Mouse (Mus musculus): ENCODE measurements around the gene Mypop. TPM values are rescaled to one million over a fixed set of nuclear protein-coding genes. Genes with fewer than 3 reads are reported as not detected.
A peak's percentile ranks its signal among the peaks of the same experiment; 100 is the strongest.

Gene Mypop
- polyA plus RNA-seq, 1 experiment, result 2.5 TPM

DNA sequence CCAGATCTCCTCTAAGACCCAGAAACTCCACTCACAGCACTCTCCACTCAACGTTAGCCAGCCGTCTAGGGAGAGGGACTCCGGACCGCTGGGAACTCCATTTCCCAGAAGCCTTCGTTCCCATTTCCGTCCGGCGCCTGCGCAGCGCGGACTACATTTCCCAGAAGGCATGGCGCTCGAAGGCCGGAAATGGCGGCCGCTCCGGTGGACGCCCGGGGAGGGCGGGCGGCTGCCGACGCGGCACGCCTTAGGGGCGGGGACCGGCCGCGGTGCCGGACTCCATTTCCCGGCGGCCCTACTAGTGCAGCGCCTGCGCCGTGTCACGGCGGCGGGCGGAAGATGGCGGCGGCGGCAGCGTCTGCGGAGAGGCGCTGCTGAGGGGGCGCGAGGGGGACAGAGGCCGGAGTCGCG is 33.1 kb downstream of the Mypop start, which contains the start of gene Sympk:
Gene Sympk (plus strand): TSS at position 282 of the 411 bp plus-strand sequence.
- DNase-seq (ENCODE audit: low read depth in 1 of 2, low spot score in 2 of 2), result peak; percentile 91 to 94
- TF ChIP-seq POLR2A (IDR thresholded peaks at IDR 0.05; ENCODE audit: low read depth, low read length) (peak; percentile 42; the same call in 1 of the 2 replicates), CTCF (IDR thresholded peaks at IDR 0.05; ENCODE audit: extremely low read depth, insufficient read depth, insufficient read length, insufficient replicate concordance) (no peak)
- under 1% methylated on average over 50 of the region's 50 CpGs for WGBS
- Histone ChIP-seq H3K27me3 (ENCODE audit: control insufficient read depth, insufficient read depth, low read length) (peaks cover 10% of the 10 kb centered on the region), H3K27ac (ENCODE audit: insufficient read depth, low read length) (no peak within 1 kb of the TSS), H3K36me3 (ENCODE audit: control insufficient read depth, insufficient read depth, low read length) (peaks cover 4% of the 10 kb centered on the region; the same call in 1 of the 2 replicates), H3K4me3 (ENCODE audit: extremely low read depth, insufficient read depth, insufficient read length) (peak within 1 kb of the TSS; percentile 87), H3K4me1 (ENCODE audit: control insufficient read depth, insufficient read depth, insufficient read length) (peaks cover 11% of the 10 kb centered on the region)

- Histone ChIP-seq H3K27me3 (ENCODE audit: control insufficient read depth, insufficient read depth, low read length) (peaks cover 10% of the 10 kb centered on the region), H3K4me3 (ENCODE audit: extremely low read depth, insufficient read depth, insufficient read length) (peak overlapping the region; percentile 87), H3K36me3 (ENCODE audit: control insufficient read depth, insufficient read depth, low read length) (peaks cover 8% of the 10 kb centered on the region), H3K27ac (ENCODE audit: insufficient read depth, low read length) (no peak overlapping the region), H3K4me1 (ENCODE audit: control insufficient read depth, insufficient read depth, insufficient read length) (peaks cover 11% of the 10 kb centered on the region)
- peak in 1 of 2 experiments; percentile 35 for DNase-seq (ENCODE audit: low read depth in 1 of 2, low spot score in 2 of 2)
- WGBS, result 2% methylated on average over 36 of the region's 36 CpGs
- TF ChIP-seq CTCF (IDR thresholded peaks at IDR 0.05; ENCODE audit: extremely low read depth, insufficient read depth, insufficient read length, insufficient replicate concordance), result no peak
- TF ChIP-seq POLR2A (IDR thresholded peaks at IDR 0.05; ENCODE audit: low read depth, low read length), result no peak
These were observed 33.7 kb downstream of the Mypop start for GRCm38 (mm10) chr7:19024581-19025255.

DNA sequence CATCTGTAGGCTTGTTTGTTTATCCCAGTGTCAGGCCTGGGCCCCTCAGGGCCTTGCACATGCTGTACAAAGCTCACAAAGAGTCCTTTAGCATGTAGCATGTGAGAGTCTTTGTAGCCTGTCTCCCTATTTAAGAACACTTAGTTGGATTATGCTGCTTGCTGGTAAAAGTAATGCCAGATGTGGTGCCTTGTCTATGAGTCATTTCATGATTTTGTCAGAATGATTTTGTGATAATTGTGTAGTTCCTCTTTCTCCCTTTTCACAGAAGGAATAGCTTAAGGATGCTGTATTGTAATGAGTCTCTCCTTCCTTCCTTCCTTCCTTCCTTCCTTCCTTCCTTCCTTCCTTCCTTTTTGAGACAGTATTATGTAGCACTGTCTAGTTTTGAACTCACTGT is 37.0 kb downstream of the Mypop start:
- peaks cover 5% of the 10 kb centered on the region for H3K27me3 ChIP-seq (ENCODE audit: control insufficient read depth, insufficient read depth, low read length)
- peaks cover 19% of the 10 kb centered on the region for H3K36me3 ChIP-seq (ENCODE audit: control insufficient read depth, insufficient read depth, low read length)
- H3K27ac ChIP-seq (ENCODE audit: insufficient read depth, low read length), result no peak overlapping the region
- no peak overlapping the region for H3K4me3 ChIP-seq (ENCODE audit: extremely low read depth, insufficient read depth, insufficient read length)
- H3K4me1 ChIP-seq (ENCODE audit: control insufficient read depth, insufficient read depth, insufficient read length), result peaks cover 9% of the 10 kb centered on the region
- no peak for TF ChIP-seq POLR2A (IDR thresholded peaks at IDR 0.05; ENCODE audit: low read depth, low read length)
- no peak for TF ChIP-seq CTCF (IDR thresholded peaks at IDR 0.05; ENCODE audit: extremely low read depth, insufficient read depth, insufficient read length, insufficient replicate concordance)
- no peak for DNase-seq (ENCODE audit: low read depth in 1 of 2, low spot score in 2 of 2)

- peak; percentile 21 to 57 for DNase-seq (ENCODE audit: low read depth in 1 of 2, low spot score in 2 of 2)
- no peak overlapping the region for H3K4me3 ChIP-seq (ENCODE audit: extremely low read depth, insufficient read depth, insufficient read length)
- 71% methylated on average over 6 of the region's 6 CpGs for WGBS
These were observed 38.1 kb downstream of the Mypop start for GRCm38 (mm10) chr7:19029084-19029653.

GRCm38 (mm10) chr7:19031641-19032040 is 40.6 kb downstream of the Mypop start:
- no peak for TF ChIP-seq CTCF (IDR thresholded peaks at IDR 0.05; ENCODE audit: extremely low read depth, insufficient read depth, insufficient read length, insufficient replicate concordance)
- no peak for TF ChIP-seq POLR2A (IDR thresholded peaks at IDR 0.05; ENCODE audit: low read depth, low read length)
- H3K4me1 ChIP-seq (ENCODE audit: control insufficient read depth, insufficient read depth, insufficient read length), result no peaks in the 10 kb centered on the region
- no peak for DNase-seq (ENCODE audit: low read depth in 1 of 2, low spot score in 2 of 2)
- 93% methylated on average over 4 of the region's 4 CpGs for WGBS
- H3K4me3 ChIP-seq (ENCODE audit: extremely low read depth, insufficient read depth, insufficient read length), result no peak overlapping the region
- H3K27me3 ChIP-seq (ENCODE audit: control insufficient read depth, insufficient read depth, low read length), result no peaks in the 10 kb centered on the region
- H3K36me3 ChIP-seq (ENCODE audit: control insufficient read depth, insufficient read depth, low read length), result peaks cover 33% of the 10 kb centered on the region
- H3K27ac ChIP-seq (ENCODE audit: insufficient read depth, low read length), result no peak overlapping the region

More at GRCm38 (mm10) chr7:19029084-19029653, 38.1 kb downstream of the Mypop start:
- Histone ChIP-seq H3K27me3 (ENCODE audit: control insufficient read depth, insufficient read depth, low read length) (no peaks in the 10 kb centered on the region), H3K36me3 (ENCODE audit: control insufficient read depth, insufficient read depth, low read length) (peaks cover 19% of the 10 kb centered on the region), H3K27ac (ENCODE audit: insufficient read depth, low read length) (no peak overlapping the region), H3K4me1 (ENCODE audit: control insufficient read depth, insufficient read depth, insufficient read length) (peaks cover 4% of the 10 kb centered on the region; the same call in 1 of the 2 replicates)
- TF ChIP-seq CTCF (IDR thresholded peaks at IDR 0.05; ENCODE audit: extremely low read depth, insufficient read depth, insufficient read length, insufficient replicate concordance) (peak; percentile 57; the same call in 1 of the 2 replicates), POLR2A (IDR thresholded peaks at IDR 0.05; ENCODE audit: low read depth, low read length) (no peak)

DNA sequence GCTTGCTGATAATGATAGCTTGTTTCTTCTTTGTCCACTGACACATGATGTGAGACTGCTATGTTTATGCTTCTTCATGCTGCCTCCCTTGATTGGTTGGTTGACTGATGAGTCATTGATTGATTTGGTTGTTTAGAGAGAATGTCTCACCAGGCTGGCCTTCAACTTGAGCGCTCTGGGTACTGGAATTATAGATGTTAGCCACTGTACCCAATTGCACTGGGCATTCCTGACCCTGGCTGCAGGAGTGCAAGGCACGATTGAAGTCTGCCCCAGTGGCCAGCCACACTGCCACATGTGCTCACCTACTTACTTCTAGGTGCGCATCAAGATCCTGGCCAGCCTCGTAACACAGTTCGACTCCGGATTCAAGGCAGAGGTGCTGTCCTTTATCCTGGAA is 53.6 kb downstream of the Mypop start:
- TF ChIP-seq CTCF (IDR thresholded peaks at IDR 0.05; ENCODE audit: extremely low read depth, insufficient read depth, insufficient read length, insufficient replicate concordance) (no peak), POLR2A (IDR thresholded peaks at IDR 0.05; ENCODE audit: low read depth, low read length) (no peak)

More for the DNA sequence above, 53.6 kb downstream of the Mypop start:
- Histone ChIP-seq H3K27ac (ENCODE audit: insufficient read depth, low read length) (no peak overlapping the region), H3K4me1 (ENCODE audit: control insufficient read depth, insufficient read depth, insufficient read length) (no peaks in the 10 kb centered on the region), H3K4me3 (ENCODE audit: extremely low read depth, insufficient read depth, insufficient read length) (no peak overlapping the region), H3K27me3 (ENCODE audit: control insufficient read depth, insufficient read depth, low read length) (no peaks in the 10 kb centered on the region), H3K36me3 (ENCODE audit: control insufficient read depth, insufficient read depth, low read length) (peaks cover 68% of the 10 kb centered on the region)
- WGBS, result 95% methylated on average over 6 of the region's 6 CpGs
- no peak for DNase-seq (ENCODE audit: low read depth in 1 of 2, low spot score in 2 of 2)

All from spleen, adult 2 months (tissue).